Mouse (Mus musculus) midbrain, embryonic 13.5 days (tissue): Measurements from ENCODE around the gene Gucy2c. TPM values are rescaled to one million over a fixed set of nuclear protein-coding genes. Genes with fewer than 3 reads are reported as not detected.

Source experiments
- ATAC-seq: fragments of 200-750 bp; cut with Nextera tagmentation; 2 replicates; pipeline ENCODE4 v1.8.0; 2017; ENCODE audit warnings: mild to moderate bottlenecking, moderate TSS enrichment, moderate library complexity
- H3K27ac ChIP-seq: fragments of 300-500 bp; sonication (generic); 2 replicates; pipeline ENCODE4 v1.5.1; 2015; ENCODE audit warnings: inconsistent platforms, mild to moderate bottlenecking, moderate library complexity
- H3K27me3 ChIP-seq: fragments of 300-500 bp; sonication (generic); 2 replicates; pipeline ENCODE4 v1.6.1; 2015; ENCODE audit warnings: mild to moderate bottlenecking, inconsistent platforms
- H3K36me3 ChIP-seq: fragments of 300-500 bp; sonication (generic); 2 replicates; pipeline ENCODE4 v1.6.1; 2015; ENCODE audit warnings: mild to moderate bottlenecking, inconsistent platforms
- H3K4me1 ChIP-seq: fragments of 300-500 bp; sonication (generic); replicated peaks from 2 replicates; pipeline ENCODE4 v1.6.1; 2015; ENCODE audit warnings: inconsistent platforms
- H3K4me2 ChIP-seq: fragments of 300-500 bp; sonication (generic); replicated peaks from 2 replicates; pipeline ENCODE4 v1.6.1; 2015; ENCODE audit warnings: moderate library complexity, mild to moderate bottlenecking, inconsistent platforms
- H3K4me3 ChIP-seq: fragments of 300-500 bp; sonication (generic); replicated peaks from 2 replicates; pipeline ENCODE4 v1.5.1; 2015; ENCODE audit warnings: mild to moderate bottlenecking, inconsistent platforms
- H3K9ac ChIP-seq: fragments of 300-500 bp; sonication (generic); replicated peaks from 2 replicates; pipeline ENCODE4 v1.6.1; 2015; ENCODE audit warnings: mild to moderate bottlenecking, inconsistent platforms
- H3K9me3 ChIP-seq: fragments of 300-500 bp; sonication (generic); 2 replicates; pipeline ENCODE4 v1.6.1; 2016; ENCODE audit warnings: mild to moderate bottlenecking, inconsistent platforms
- WGBS: fragments of 180-500 bp; shearing (Covaris S2); methylation state at CpG from one replicate; pipeline ENCODE4 v1.1.7; 2015; 5-methylcytosine and 5-hydroxymethylcytosine counted together
- polyA plus RNA-seq: library from polyadenylated mRNA; unstranded; fragments of >200 nt; fragmentation: Nextera tagmentation; extraction: Ambion mirVana; gene quantifications from 2 replicates; pipeline ENCODE4 v1.2.1, GENCODE M21; 2015

Gene Gucy2c
- polyA plus RNA-seq, 1 experiment from 2014 or later = 1.0 TPM

GRCm38 (mm10) chr6:136720436-136720835 is 61.1 kb downstream of the Gucy2c start:
- Histone ChIP-seq H3K4me3 (no peak overlapping the region), H3K9me3 (no peaks in the 10 kb centered on the region), H3K36me3 (no peaks in the 10 kb centered on the region), H3K4me1 (no peaks in the 10 kb centered on the region), H3K9ac (no peak overlapping the region), H3K4me2 (no peak overlapping the region), H3K27ac (no peak overlapping the region), H3K27me3 (no peaks in the 10 kb centered on the region)
- ATAC-seq = no peak
- 84% methylated on average over 15 of the region's 15 CpGs for WGBS

GRCm38 (mm10) chr6:136715881-136716431 is 65.6 kb downstream of the Gucy2c start:
- no peak overlapping the region for H3K4me3 ChIP-seq
- no peaks in the 10 kb centered on the region for H3K36me3 ChIP-seq
- 84% methylated on average over 10 of the region's 11 CpGs for WGBS
- H3K27me3 ChIP-seq = no peaks in the 10 kb centered on the region
- H3K4me2 ChIP-seq = no peak overlapping the region
- H3K9me3 ChIP-seq = no peaks in the 10 kb centered on the region
- no peaks in the 10 kb centered on the region for H3K4me1 ChIP-seq
- H3K9ac ChIP-seq = no peak overlapping the region
- no peak for ATAC-seq
- H3K27ac ChIP-seq = no peak overlapping the region

- Histone ChIP-seq H3K36me3 (no peaks in the 10 kb centered on the region), H3K27me3 (no peaks in the 10 kb centered on the region), H3K4me2 (no peak overlapping the region), H3K4me3 (no peak overlapping the region), H3K9me3 (no peaks in the 10 kb centered on the region), H3K9ac (no peak overlapping the region), H3K4me1 (no peaks in the 10 kb centered on the region), H3K27ac (no peak overlapping the region)
- ATAC-seq = no peak
- 83% methylated on average over 3 of the region's 3 CpGs for WGBS
Observed at GRCm38 (mm10) chr6:136714097-136714496, 67.5 kb downstream of the Gucy2c start.

GRCm38 (mm10) chr6:136710408-136710807 is 71.2 kb downstream of the Gucy2c start:
- Histone ChIP-seq H3K36me3 (no peaks in the 10 kb centered on the region), H3K4me3 (no peak overlapping the region), H3K4me2 (no peak overlapping the region), H3K9ac (no peak overlapping the region), H3K27ac (no peak overlapping the region), H3K27me3 (no peaks in the 10 kb centered on the region), H3K9me3 (no peaks in the 10 kb centered on the region), H3K4me1 (no peaks in the 10 kb centered on the region)
- ATAC-seq = no peak
- WGBS = 91% methylated on average over 5 of the region's 5 CpGs

DNA sequence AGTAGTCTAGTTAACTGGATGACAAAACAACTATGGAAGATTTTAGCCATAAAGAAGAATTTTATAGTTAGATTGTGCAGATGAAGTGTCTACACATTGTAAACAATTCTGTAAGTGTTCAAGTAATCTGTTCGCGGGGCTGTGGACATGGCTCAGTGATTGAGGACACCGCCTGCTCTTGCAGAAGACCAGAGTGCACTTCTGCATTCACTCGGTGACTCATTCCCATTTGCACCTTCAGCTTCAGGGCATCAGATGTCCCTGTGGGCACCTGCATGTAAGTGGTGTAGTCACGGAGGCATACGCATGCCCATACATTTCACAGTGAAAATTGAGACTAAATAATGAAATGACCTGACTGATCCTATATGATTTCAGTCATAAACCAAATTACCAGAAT is 73.0 kb downstream of the Gucy2c start:
- 92% methylated on average over 6 of the region's 6 CpGs for WGBS
- no peaks in the 10 kb centered on the region for H3K4me1 ChIP-seq
- H3K27ac ChIP-seq = no peak overlapping the region
- H3K27me3 ChIP-seq = no peaks in the 10 kb centered on the region
- H3K36me3 ChIP-seq = no peaks in the 10 kb centered on the region
- no peak overlapping the region for H3K4me2 ChIP-seq
- H3K9ac ChIP-seq = no peak overlapping the region
- H3K9me3 ChIP-seq = no peaks in the 10 kb centered on the region
- no peak for ATAC-seq
- H3K4me3 ChIP-seq = no peak overlapping the region

- Histone ChIP-seq H3K27ac (no peak overlapping the region), H3K9ac (no peak overlapping the region), H3K9me3 (no peaks in the 10 kb centered on the region), H3K4me3 (no peak overlapping the region), H3K4me1 (no peaks in the 10 kb centered on the region), H3K4me2 (no peak overlapping the region), H3K27me3 (no peaks in the 10 kb centered on the region), H3K36me3 (no peaks in the 10 kb centered on the region)
- no peak for ATAC-seq
- WGBS = 87% methylated on average over 3 of the region's 3 CpGs
Observed at GRCm38 (mm10) chr6:136701878-136702277, 79.7 kb downstream of the Gucy2c start.

GRCm38 (mm10) chr6:136701185-136701584 is 80.4 kb downstream of the Gucy2c start:
- no peak overlapping the region for H3K9ac ChIP-seq
- H3K9me3 ChIP-seq = no peaks in the 10 kb centered on the region
- no peak for ATAC-seq
- no peak overlapping the region for H3K4me3 ChIP-seq
- H3K4me1 ChIP-seq = no peaks in the 10 kb centered on the region
- H3K27me3 ChIP-seq = no peaks in the 10 kb centered on the region
- no peaks in the 10 kb centered on the region for H3K36me3 ChIP-seq
- WGBS = 90% methylated on average over 5 of the region's 5 CpGs
- no peak overlapping the region for H3K27ac ChIP-seq
- no peak overlapping the region for H3K4me2 ChIP-seq

- Histone ChIP-seq H3K4me3 (no peak overlapping the region), H3K9me3 (peaks cover 7% of the 10 kb centered on the region; the same call in 1 of the 2 replicates), H3K36me3 (no peaks in the 10 kb centered on the region), H3K4me1 (no peaks in the 10 kb centered on the region), H3K4me2 (no peak overlapping the region), H3K9ac (no peak overlapping the region), H3K27ac (no peak overlapping the region), H3K27me3 (no peaks in the 10 kb centered on the region)
- WGBS = 84% methylated on average over 6 of the region's 6 CpGs
- ATAC-seq = no peak
Observed at GRCm38 (mm10) chr6:136691314-136691713, 90.3 kb downstream of the Gucy2c start.

DNA sequence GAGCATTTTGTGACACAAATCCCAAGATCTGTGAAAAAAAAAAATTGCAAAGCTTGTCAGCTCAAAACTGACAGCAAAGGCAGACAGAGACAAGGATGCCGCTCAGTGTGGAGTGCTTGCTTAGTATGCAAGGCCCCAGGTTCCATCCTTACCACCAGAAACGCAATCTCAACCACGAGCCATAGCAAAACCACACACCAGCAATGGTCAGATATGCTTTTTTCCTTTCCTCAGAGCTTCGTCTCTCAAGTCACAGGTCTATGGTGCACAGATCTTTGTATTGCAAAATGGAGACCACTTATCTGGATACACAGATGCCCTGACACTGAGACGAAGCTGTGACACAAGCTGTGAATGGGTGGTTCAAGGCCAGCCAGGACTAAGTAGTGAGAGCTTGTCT is 91.0 kb downstream of the Gucy2c start:
- Histone ChIP-seq H3K4me3 (no peak overlapping the region), H3K27ac (no peak overlapping the region), H3K9ac (no peak overlapping the region), H3K4me1 (no peaks in the 10 kb centered on the region), H3K9me3 (peaks cover 7% of the 10 kb centered on the region; the same call in 1 of the 2 replicates), H3K36me3 (no peaks in the 10 kb centered on the region), H3K27me3 (no peaks in the 10 kb centered on the region), H3K4me2 (no peak overlapping the region)
- ATAC-seq = no peak
- WGBS = 79% methylated on average over 5 of the region's 5 CpGs

- Histone ChIP-seq H3K27me3 (no peaks in the 10 kb centered on the region), H3K9ac (no peak overlapping the region), H3K9me3 (peaks cover 7% of the 10 kb centered on the region; the same call in 1 of the 2 replicates), H3K4me2 (no peak overlapping the region), H3K36me3 (no peaks in the 10 kb centered on the region), H3K27ac (no peak overlapping the region), H3K4me3 (no peak overlapping the region), H3K4me1 (no peaks in the 10 kb centered on the region)
- WGBS = 83% methylated on average over 15 of the region's 15 CpGs
- ATAC-seq = no peak
Observed at GRCm38 (mm10) chr6:136689790-136690413, 91.7 kb downstream of the Gucy2c start.

- H3K9ac ChIP-seq = no peak overlapping the region
- H3K27ac ChIP-seq = no peak overlapping the region
- H3K9me3 ChIP-seq = peaks cover 3% of the 10 kb centered on the region; the same call in 1 of the 2 replicates
- H3K4me3 ChIP-seq = no peak overlapping the region
- no peaks in the 10 kb centered on the region for H3K36me3 ChIP-seq
- WGBS = 73% methylated on average over 5 of the region's 5 CpGs
- no peak overlapping the region for H3K4me2 ChIP-seq
- ATAC-seq = no peak
- H3K4me1 ChIP-seq = no peaks in the 10 kb centered on the region
- no peaks in the 10 kb centered on the region for H3K27me3 ChIP-seq
Observed at GRCm38 (mm10) chr6:136685433-136685832, 96.1 kb downstream of the Gucy2c start.

- no peaks in the 10 kb centered on the region for H3K36me3 ChIP-seq
- H3K9me3 ChIP-seq = peaks cover 3% of the 10 kb centered on the region; the same call in 1 of the 2 replicates
- ATAC-seq = no peak
- H3K4me1 ChIP-seq = no peaks in the 10 kb centered on the region
- H3K4me3 ChIP-seq = no peak overlapping the region
- no peak overlapping the region for H3K27ac ChIP-seq
- 90% methylated on average over 11 of the region's 11 CpGs for WGBS
- H3K4me2 ChIP-seq = no peak overlapping the region
- no peaks in the 10 kb centered on the region for H3K27me3 ChIP-seq
- H3K9ac ChIP-seq = no peak overlapping the region
Observed at GRCm38 (mm10) chr6:136683410-136684334, 97.9 kb downstream of the Gucy2c start.
